Mouse (Mus musculus) stomach, embryonic 14.5 days (tissue): Measurements from ENCODE around the gene Unc13b. TPM values are rescaled to one million over a fixed set of nuclear protein-coding genes. Genes with fewer than 3 reads are reported as not detected.

Experiments
- ATAC-seq: fragments of 200-750 bp; cut with Nextera tagmentation; 2 replicates; pipeline ENCODE4 v1.8.0; 2017; ENCODE audit warnings: low read depth, moderate TSS enrichment; ENCODE audit not compliant: insufficient number of reproducible peaks, insufficient read depth, low FRiP score
- H3K27ac ChIP-seq: fragments of 300-500 bp; sonication (generic); 2 replicates; pipeline ENCODE4 v1.5.1; 2014; ENCODE audit warnings: mild to moderate bottlenecking, low read length, moderate library complexity, mixed read lengths
- H3K27me3 ChIP-seq: fragments of 300-500 bp; sonication (generic); 2 replicates; pipeline ENCODE4 v1.6.1; 2014; ENCODE audit warnings: low read length, control low read depth, mixed read lengths; ENCODE audit not compliant: control insufficient read depth, insufficient read depth
- H3K36me3 ChIP-seq: fragments of 300-500 bp; sonication (generic); 2 replicates; pipeline ENCODE4 v1.6.1; 2014; ENCODE audit warnings: mild to moderate bottlenecking, control low read depth, low read length, moderate library complexity, mixed read lengths; ENCODE audit not compliant: control insufficient read depth, insufficient read depth
- H3K4me1 ChIP-seq: fragments of 300-500 bp; sonication (generic); 2 replicates; pipeline ENCODE4 v1.6.1; 2014; ENCODE audit warnings: low read length, control low read depth, mixed read lengths; ENCODE audit not compliant: control insufficient read depth, insufficient read depth
- H3K4me2 ChIP-seq: fragments of 300-500 bp; sonication (generic); replicated peaks from 2 replicates; pipeline ENCODE4 v1.6.1; 2014; ENCODE audit warnings: low read depth, low read length, control low read depth
- H3K4me3 ChIP-seq: fragments of 300-500 bp; sonication (generic); 2 replicates; pipeline ENCODE4 v1.5.1; 2014; ENCODE audit warnings: low read depth, low read length, control low read depth
- H3K9ac ChIP-seq: fragments of 300-500 bp; sonication (generic); replicated peaks from 2 replicates; pipeline ENCODE4 v1.6.1; 2014; ENCODE audit warnings: low read depth, mild to moderate bottlenecking, control low read depth, low read length, moderate library complexity, mixed read lengths
- H3K9me3 ChIP-seq: fragments of 300-500 bp; sonication (generic); 2 replicates; pipeline ENCODE4 v1.6.1; 2016; ENCODE audit warnings: low read depth, low read length, control low read depth; ENCODE audit not compliant: control insufficient read depth
- WGBS: fragments of 180-500 bp; shearing (Covaris S2); extraction: QIAGEN DNeasy Blood & Tissue Kit; methylation state at CpG from one replicate; pipeline ENCODE4 v1.1.7; 2014; 5-methylcytosine and 5-hydroxymethylcytosine counted together
- polyA plus RNA-seq: library from polyadenylated mRNA; unstranded; fragments of >200 nt; fragmentation: Nextera tagmentation; extraction: Ambion mirVana; gene quantifications from 2 replicates; pipeline ENCODE4 v1.2.1, GENCODE M21; 2014

The Unc13b gene
- polyA plus RNA-seq, 1 experiment from 2014 or later: 16.0 TPM

DNA sequence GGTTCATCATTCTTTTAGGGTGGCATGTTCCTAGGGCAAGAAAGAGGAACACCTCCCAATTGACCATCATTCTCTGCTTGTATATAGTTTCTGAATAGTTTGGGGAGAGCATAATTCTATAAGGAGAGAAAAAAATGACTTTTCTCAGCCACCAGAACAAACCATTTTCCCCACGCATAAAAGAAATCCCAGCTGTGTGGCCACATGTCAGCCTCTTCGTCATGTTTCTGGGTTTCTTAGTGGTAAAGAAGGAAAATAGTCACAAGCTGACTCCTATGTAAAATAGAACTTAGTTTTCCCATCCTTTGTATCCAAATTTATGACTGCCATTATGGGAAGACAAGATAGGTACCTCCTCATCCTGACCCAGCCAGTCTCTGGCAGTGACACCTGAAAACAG is 146.2 kb downstream of the Unc13b start:
- 0 out of 2 replicates have a peak, but pooled peaks cover 2% of the 10 kb centered on the region for H3K4me1 ChIP-seq
- H3K9ac ChIP-seq: no peak overlapping the region
- WGBS: 69% methylated on average over 2 of the region's 2 CpGs
- H3K27me3 ChIP-seq: no peaks in the 10 kb centered on the region
- no peak for ATAC-seq
- H3K27ac ChIP-seq: no peak overlapping the region
- no peak overlapping the region for H3K4me2 ChIP-seq
- H3K4me3 ChIP-seq: no peak overlapping the region
- no peaks in the 10 kb centered on the region for H3K36me3 ChIP-seq
- no peaks in the 10 kb centered on the region for H3K9me3 ChIP-seq

DNA sequence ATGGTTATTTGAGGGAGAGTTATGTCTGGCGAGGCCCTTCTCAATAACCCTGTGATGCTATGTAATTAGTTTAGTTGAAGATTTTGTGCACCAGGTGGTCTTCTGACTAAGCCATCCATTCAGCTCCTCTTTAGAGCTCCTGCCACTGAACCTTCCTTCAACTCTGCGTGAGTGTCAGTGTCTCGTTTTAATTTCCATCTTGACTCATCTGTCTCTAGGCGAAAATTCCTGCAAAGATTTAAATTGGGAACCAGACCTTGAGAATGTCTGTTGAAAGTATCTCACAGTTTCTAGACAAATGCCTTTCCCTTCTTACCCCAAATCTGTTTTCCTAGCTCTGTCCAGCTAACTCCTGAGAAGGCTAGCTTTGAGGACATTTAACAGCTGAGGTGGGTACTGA is 146.8 kb downstream of the Unc13b start:
- Histone ChIP-seq H3K9me3 (no peaks in the 10 kb centered on the region), H3K27ac (no peak overlapping the region), H3K36me3 (no peaks in the 10 kb centered on the region), H3K27me3 (no peaks in the 10 kb centered on the region), H3K4me3 (no peak overlapping the region), H3K4me1 (0 out of 2 replicates have a peak, but pooled peaks cover 2% of the 10 kb centered on the region), H3K4me2 (no peak overlapping the region), H3K9ac (no peak overlapping the region)
- no peak for ATAC-seq
- WGBS: 67% methylated on average over 4 of the region's 4 CpGs

DNA sequence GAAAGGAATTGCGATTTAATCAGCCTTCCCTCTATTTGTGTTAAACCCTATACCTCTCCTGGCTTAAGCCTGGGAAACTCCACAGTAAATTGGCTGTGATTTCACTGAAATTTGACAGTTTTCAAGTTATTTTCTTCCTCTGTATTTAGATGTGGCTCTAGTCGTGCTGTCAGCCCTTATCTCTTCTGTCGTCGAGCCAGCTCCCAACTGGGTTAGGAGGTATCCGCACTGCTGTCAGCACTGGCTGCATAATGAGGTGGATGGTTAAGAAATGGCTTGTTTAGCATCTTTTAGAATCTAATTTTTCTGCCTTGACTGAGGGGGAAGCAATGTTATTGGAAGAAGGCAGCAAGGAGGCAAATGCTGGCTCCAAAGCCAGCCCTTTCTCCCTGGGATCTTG is 148.2 kb downstream of the Unc13b start:
- H3K27me3 ChIP-seq: no peaks in the 10 kb centered on the region
- no peaks in the 10 kb centered on the region for H3K36me3 ChIP-seq
- H3K9me3 ChIP-seq: no peaks in the 10 kb centered on the region
- no peak overlapping the region for H3K27ac ChIP-seq
- no peak overlapping the region for H3K4me2 ChIP-seq
- no peak overlapping the region for H3K4me3 ChIP-seq
- ATAC-seq: no peak
- 72% methylated on average over 5 of the region's 5 CpGs for WGBS
- H3K4me1 ChIP-seq: 0 out of 2 replicates have a peak, but pooled peaks cover 2% of the 10 kb centered on the region
- no peak overlapping the region for H3K9ac ChIP-seq

DNA sequence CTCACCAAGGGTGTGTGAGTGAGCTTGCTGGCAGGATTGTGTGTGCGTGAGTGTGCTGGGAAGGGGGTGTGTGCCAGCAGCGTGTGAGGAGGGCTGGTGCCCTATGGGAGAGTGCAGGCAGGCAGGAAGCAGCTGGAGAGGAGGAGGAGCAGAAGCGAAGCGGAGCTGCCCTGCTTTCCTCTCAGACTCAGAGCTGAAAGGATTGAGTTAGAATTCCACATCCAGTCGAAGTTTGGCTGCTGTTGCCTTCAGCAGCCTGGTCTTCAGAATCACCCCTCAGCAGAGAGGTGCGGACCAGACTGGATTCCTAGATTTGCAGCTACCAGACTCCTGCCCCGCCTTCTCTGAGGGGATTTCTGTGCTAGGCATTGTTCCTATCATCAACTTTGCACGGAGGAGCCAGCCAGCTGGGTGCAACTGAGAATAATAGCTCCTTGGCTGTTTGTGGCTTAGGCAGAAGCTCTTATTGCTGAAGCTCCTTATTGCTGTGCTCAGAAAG is 150.4 kb downstream of the Unc13b start:
- H3K27ac ChIP-seq: peak overlapping the region; percentile 40; the same call in 1 of the 2 replicates
- peak; percentile 56; the same call in 1 of the 2 replicates for ATAC-seq

DNA sequence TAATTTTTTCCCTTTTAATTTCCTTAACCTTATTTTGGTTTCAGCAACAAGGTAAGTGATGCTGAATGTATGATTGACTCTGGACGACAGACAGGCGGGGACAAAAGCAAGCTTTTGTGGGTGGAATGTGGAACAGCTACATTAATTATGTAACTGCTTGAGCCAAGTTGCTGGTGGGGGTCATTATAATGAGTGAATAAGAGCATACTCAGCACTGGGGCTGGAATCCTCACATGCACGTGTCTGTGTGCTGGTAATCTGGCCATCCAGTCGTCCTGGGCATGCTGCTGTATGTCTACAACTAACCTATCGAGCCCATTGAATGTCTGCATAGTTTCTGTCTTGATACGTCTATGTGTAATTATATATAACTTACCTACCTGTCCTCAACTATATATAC is 150.9 kb downstream of the Unc13b start:
- Histone ChIP-seq H3K9ac (no peak overlapping the region), H3K4me3 (no peak overlapping the region), H3K27me3 (no peaks in the 10 kb centered on the region), H3K4me1 (0 out of 2 replicates have a peak, but pooled peaks cover 2% of the 10 kb centered on the region), H3K27ac (no peak overlapping the region), H3K4me2 (no peak overlapping the region; the same call in 1 of the 2 replicates), H3K9me3 (no peaks in the 10 kb centered on the region), H3K36me3 (no peaks in the 10 kb centered on the region)
- no peak for ATAC-seq
- whole genome bisulfite sequencing: 47% methylated on average over 6 of the region's 6 CpGs

More for the DNA sequence above, 150.4 kb downstream of the Unc13b start:
- H3K4me2 ChIP-seq: peak overlapping the region; percentile 35
- WGBS: 5% methylated on average over 8 of the region's 8 CpGs
- H3K27me3 ChIP-seq: no peaks in the 10 kb centered on the region
- 0 out of 2 replicates have a peak, but pooled peaks cover 2% of the 10 kb centered on the region for H3K4me1 ChIP-seq
- H3K4me3 ChIP-seq: peak overlapping the region; percentile 10; the same call in 1 of the 2 replicates
- H3K9ac ChIP-seq: no peak overlapping the region; the same call in 1 of the 2 replicates
- no peaks in the 10 kb centered on the region for H3K9me3 ChIP-seq
- H3K36me3 ChIP-seq: no peaks in the 10 kb centered on the region

DNA sequence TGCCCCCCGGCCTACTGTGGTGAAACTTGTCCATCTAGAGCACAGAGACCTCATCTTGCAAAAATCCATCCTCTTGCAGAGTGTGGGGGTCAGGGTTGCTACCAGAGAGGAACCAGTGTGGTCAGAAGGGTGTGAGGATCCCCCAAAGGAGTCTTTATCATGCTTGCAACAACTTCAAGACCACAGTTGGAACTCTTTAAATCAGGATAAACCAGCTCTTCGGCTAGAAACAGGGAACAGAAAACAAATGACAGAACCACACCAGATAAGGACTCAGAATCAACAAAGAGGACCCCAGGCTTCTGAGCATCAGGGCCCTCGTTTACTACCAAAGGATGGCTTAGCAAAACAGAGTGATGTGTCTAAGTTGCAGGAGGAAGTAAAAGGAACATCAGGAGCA is 157.7 kb downstream of the Unc13b start:
- no peaks in the 10 kb centered on the region for H3K4me1 ChIP-seq
- H3K9me3 ChIP-seq: no peaks in the 10 kb centered on the region
- ATAC-seq: no peak
- H3K27me3 ChIP-seq: no peaks in the 10 kb centered on the region
- H3K27ac ChIP-seq: no peak overlapping the region
- H3K4me2 ChIP-seq: no peak overlapping the region
- no peaks in the 10 kb centered on the region for H3K36me3 ChIP-seq
- no peak overlapping the region for H3K9ac ChIP-seq
- no peak overlapping the region for H3K4me3 ChIP-seq
- WGBS: 56% methylated on average over 3 of the region's 3 CpGs

DNA sequence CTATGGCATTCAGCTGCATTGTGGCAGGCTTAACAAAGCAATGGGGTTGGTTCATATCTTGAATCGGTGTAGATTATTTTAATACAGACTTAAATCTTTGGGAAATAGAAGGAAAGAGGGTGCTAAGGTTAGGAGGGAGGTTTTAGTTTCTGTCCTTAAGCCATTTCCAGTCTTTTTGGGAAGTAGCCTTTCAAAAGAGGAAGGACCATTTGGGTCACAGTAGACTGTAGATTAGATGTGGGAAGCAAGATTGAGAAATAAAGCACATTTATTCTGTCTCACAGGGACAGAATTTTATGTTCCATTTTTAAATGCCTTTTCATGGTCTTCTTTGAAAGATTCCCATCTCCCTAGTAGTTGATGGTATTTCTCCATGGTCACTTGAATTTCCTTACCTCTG is 159.2 kb downstream of the Unc13b start:
- ATAC-seq: no peak
- no peaks in the 10 kb centered on the region for H3K36me3 ChIP-seq
- H3K9me3 ChIP-seq: no peaks in the 10 kb centered on the region
- no peak overlapping the region for H3K4me3 ChIP-seq
- H3K9ac ChIP-seq: no peak overlapping the region
- H3K27ac ChIP-seq: no peak overlapping the region
- WGBS: 90% methylated on average over 1 of the region's 1 CpGs
- no peaks in the 10 kb centered on the region for H3K27me3 ChIP-seq
- no peaks in the 10 kb centered on the region for H3K4me1 ChIP-seq
- no peak overlapping the region for H3K4me2 ChIP-seq

DNA sequence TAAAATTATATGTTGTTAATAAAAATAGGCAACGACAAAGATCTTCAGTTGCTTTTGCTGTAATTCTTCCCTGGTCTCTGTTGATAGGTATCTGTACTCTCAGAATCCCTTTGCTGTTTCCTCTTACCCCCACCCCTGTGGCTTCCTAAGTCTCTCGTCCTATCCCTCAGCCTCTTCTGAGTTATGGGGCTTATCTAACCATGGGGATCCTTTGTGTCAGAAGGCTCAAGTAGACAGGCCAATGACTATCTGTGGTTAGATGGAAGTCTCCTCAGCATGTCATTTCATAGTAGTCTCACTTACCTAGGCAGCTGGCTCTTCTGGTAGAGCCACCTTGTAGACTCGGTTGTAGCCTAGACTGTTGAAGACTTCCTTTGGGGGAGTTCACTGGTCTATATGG is 173.1 kb downstream of the Unc13b start:
- no peaks in the 10 kb centered on the region for H3K4me1 ChIP-seq
- no peak overlapping the region for H3K27ac ChIP-seq
- WGBS: 81% methylated on average over 3 of the region's 3 CpGs
- no peak overlapping the region for H3K4me3 ChIP-seq
- no peaks in the 10 kb centered on the region for H3K36me3 ChIP-seq
- no peaks in the 10 kb centered on the region for H3K27me3 ChIP-seq
- H3K9me3 ChIP-seq: no peaks in the 10 kb centered on the region
- H3K9ac ChIP-seq: no peak overlapping the region
- no peak overlapping the region for H3K4me2 ChIP-seq
- ATAC-seq: no peak

DNA sequence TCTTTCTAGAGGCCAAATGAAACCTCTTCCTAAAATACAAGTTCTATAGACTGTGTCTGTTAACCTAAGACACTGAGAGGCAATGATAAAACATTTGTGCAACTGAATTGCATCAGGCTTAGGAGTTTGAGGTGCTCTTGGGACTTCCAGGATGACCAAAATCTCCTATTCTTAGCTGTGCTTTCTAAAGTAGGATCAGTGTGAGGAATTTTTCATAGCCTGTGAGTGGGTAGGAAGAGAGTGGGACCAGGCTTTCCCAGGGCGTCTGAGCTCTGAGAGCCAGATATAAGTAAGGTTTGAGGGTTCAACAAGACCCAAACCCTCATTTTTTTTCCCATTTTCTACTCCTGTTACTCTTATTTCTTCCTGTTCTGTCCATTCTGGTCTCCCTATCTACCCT is 174.2 kb downstream of the Unc13b start:
- 82% methylated on average over 1 of the region's 1 CpGs for WGBS
- Histone ChIP-seq H3K27me3 (no peaks in the 10 kb centered on the region), H3K4me3 (no peak overlapping the region), H3K36me3 (no peaks in the 10 kb centered on the region), H3K4me1 (no peaks in the 10 kb centered on the region), H3K4me2 (no peak overlapping the region), H3K9me3 (no peaks in the 10 kb centered on the region), H3K27ac (no peak overlapping the region), H3K9ac (no peak overlapping the region)
- no peak for ATAC-seq
